Mouse (Mus musculus): ENCODE results near the gene Tmem63b. TPM values are rescaled to one million over a fixed set of nuclear protein-coding genes. Genes with fewer than 3 reads are reported as not detected.

Tmem63b gene
- polyA plus RNA-seq (2012; ENCODE audit: low replicate concordance), result 14.0 and 27.5 TPM in 2 replicates

DNA sequence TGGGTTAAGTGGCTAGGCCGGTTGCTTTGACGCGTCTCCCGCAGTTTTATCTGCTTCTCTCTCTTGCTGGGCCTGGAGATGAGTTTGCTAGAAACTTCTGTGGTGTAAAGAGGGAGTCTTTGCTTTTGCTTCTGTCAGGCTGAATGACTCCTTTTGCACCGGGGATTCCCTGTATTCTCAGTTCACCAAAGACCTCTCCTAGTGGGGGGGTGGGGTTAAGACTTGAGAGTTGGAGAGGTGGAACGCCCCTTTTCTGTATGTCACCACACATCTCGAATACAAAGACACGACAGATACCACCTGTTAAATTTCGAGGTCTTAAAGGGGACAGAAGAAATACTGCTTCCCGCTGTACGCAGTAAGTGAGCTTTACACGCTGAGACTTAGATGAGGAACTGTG lies at the start of gene Tmem63b:
TSS of gene Tmem63b (minus strand) at position 190 of the 400 bp plus-strand sequence.

DNA sequence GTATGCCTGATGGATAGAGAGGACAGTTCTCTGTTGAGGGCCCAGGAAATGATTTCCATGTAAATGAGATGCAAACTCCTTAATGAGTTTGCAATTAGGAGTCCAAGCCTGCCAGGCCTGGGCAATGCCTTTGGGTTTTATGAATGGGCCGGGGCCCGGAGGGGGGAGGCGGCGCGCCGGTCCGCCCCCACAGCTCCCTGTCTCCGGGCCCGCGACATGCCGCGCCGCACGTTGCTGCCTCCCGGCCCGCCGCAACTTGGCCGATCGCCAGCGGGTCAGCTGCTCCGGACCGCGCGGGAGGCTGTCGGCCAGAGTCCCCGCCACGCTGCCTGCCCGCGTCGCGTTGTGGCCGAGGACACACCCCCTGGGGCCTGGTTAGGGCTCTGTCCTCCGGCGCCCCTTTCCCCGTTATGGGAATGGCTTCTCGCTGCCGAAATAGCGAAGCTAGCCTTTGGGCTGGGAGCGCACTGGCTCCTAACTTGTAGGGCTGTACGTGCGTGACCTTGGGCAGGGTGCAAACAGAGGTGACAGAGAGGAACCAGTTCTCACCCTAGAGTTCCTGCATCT lies 47.1 kb upstream of the Tmem63b start, which contains the start of gene 1600014C23Rik:
TSS of gene 1600014C23Rik (minus strand) at position 110 of the 567 bp plus-strand sequence.

GRCm38 (mm10) chr17:45686093-45686619 lies 549 bp downstream of the Tmem63b start, which contains the start of gene Mrpl14:
Gene Mrpl14, plus strand, starts transcription at chr17:45686322.

DNA sequence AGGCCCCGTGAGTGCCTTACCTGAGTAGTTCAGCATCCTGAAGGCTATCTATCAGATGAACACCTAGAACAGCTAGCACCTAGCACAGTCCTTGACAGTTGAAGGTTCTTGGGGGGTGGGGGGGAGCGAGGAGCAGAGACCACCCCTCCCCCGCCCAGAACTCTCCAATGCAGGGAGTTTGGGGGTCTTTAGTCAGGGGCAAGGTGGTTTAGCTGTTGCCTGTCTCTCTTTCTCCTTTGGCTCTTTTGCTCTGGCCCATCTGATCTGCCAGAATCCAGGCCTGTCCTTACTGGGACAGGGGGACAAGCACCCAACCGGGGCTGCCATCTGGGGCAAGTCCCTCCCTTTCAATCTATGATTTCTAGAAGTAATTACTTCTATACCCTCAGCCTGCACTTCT lies 27.5 kb downstream of the Tmem63b start, which contains the start of gene Capn11:
TSS of gene Capn11 (minus strand) at position 101 of the 400 bp plus-strand sequence.

Other genes starting within 250 kb of the Tmem63b start
- not detected in 2 replicates for gene Spats1, start 211.5 kb downstream of the Tmem63b start, polyA plus RNA-seq (2012; ENCODE audit: low replicate concordance)
- gene Aars2, start 180.1 kb downstream of the Tmem63b start, polyA plus RNA-seq (2012; ENCODE audit: low replicate concordance), result 13.3 and 22.1 TPM in 2 replicates
- gene Tcte1, start 163.5 kb downstream of the Tmem63b start, polyA plus RNA-seq (2012; ENCODE audit: low replicate concordance), result 0.15 TPM in 2 replicates
- gene Tmem151b, start 137.2 kb downstream of the Tmem63b start, polyA plus RNA-seq (2012; ENCODE audit: low replicate concordance), result 0.95 and 2.6 TPM in 2 replicates
- gene Nfkbie, start 131.2 kb downstream of the Tmem63b start, polyA plus RNA-seq (2012; ENCODE audit: low replicate concordance), result 89.5 and 118 TPM in 2 replicates
- 25.5 and 43.0 TPM in 2 replicates for gene Slc35b2, start 123.0 kb downstream of the Tmem63b start, polyA plus RNA-seq (2012; ENCODE audit: low replicate concordance)
- gene Hsp90ab1, start 113.6 kb downstream of the Tmem63b start, polyA plus RNA-seq (2012; ENCODE audit: low replicate concordance), result 80.2 and 419 TPM in 2 replicates
- gene Slc29a1, start 87.3 kb downstream of the Tmem63b start, polyA plus RNA-seq (2012; ENCODE audit: low replicate concordance), result 30.9 and 141 TPM in 2 replicates
- gene Mymx, start 84.8 kb downstream of the Tmem63b start, polyA plus RNA-seq (2012; ENCODE audit: low replicate concordance), result not detected in 2 replicates
- gene Capn11, start 27.6 kb downstream of the Tmem63b start, polyA plus RNA-seq (2012; ENCODE audit: low replicate concordance), result not detected in 2 replicates
- gene Mrpl14, start 583 bp downstream of the Tmem63b start, polyA plus RNA-seq (2012; ENCODE audit: low replicate concordance), result 114 and 181 TPM in 2 replicates
- gene 1600014C23Rik, start 46.9 kb upstream of the Tmem63b start, polyA plus RNA-seq (2012; ENCODE audit: low replicate concordance), result not detected in 2 replicates

Data from hematopoietic multipotent progenitor cell, adult 10-12 weeks (in vitro differentiated cells).